Mouse (Mus musculus): ENCODE results near the gene Acp2.

Gene Acp2

GRCm38 (mm10) chr2:91202222-91202971, at the start of gene Acp2, which contains the start of gene Nr1h3:
Gene Acp2, plus strand, starts transcription at chr2:91202885.
Gene Nr1h3, minus strand, starts transcription at chr2:91202834.
- peak; percentile 93 for DNase-seq (ENCODE audit: extremely low spot score, low read depth, low spot score)

DNA sequence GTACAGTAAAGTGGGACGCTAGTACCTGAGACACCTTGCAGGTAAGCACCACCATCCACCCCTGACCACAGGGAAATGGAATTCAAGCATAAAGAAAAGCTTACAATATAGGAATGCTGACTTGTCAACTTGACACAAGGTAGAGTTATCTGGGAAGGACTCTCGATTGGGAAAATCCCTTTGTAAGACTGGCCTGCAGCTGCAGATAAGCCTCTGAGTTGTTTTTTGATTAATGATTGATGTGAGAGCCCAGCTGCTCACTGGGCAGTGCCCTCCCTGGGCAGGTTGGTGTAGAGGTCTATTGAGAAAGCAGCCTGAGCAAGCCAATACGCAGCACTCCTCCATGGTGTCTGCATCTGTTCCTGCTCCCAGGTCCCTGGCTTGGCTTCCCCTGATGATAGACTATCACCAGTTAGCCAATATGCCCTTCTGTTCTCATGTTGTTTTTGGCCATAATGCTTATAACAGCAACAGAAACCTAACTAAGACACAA, 49.8 kb upstream of the Acp2 start:
- no peak for DNase-seq (ENCODE audit: extremely low spot score, low read depth, low spot score)

DNA sequence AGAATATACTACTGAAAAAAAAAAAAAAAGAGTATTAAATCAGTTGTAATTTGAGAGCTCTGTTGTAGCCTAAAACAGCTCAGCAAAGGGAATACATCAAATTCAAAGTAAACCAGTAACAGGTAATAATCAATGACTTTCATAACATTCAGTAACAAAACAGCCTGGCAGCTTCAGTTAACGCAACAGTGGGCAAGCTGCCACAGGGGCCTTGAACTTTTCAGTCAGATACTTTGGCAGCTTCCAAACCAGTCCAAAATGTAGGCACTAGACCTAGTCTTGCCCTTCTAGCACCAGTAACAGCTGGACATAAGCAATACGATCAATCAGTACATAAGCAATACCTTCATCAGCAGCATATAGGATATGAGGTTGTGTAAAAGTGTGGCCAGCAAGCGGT, 48.6 kb upstream of the Acp2 start:
- DNase-seq (ENCODE audit: extremely low spot score, low read depth, low spot score), result no peak

DNA sequence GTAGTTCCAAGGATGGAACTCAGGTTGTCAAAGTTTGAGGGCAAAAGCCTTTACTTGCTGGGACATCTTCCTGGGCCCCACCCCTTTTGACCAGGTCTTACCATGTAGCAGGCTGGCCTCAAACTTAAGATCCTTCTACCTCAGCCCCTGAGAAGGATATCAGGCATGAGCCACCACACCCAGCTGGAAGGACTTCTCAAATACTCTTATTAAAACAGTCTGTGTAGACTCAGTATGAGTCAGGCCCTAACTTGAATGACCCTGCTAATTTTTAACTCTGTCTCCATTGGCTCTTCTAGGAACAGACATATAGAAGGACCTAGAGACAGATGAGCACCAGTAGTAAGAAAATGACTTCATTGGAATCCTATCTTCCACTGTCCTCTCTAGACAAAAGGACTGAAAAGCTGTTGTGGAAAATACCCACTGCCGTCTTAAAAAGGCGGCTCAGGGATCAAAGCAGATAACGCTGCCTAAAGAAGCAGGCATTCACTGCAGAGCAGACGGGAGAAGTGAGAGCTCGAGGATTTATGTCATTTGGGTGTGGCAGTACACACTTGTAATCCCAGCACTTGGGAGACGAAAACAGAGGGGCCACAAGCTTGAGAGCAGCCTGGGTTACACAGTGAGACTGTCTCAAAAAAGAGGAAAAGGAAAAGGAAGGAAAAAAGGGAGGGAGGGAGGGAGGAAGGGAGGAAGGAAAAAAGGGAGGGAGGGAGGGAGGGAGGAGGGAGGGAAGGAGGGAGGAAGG, 45.5 kb upstream of the Acp2 start:
- DNase-seq (ENCODE audit: extremely low spot score, low read depth, low spot score), result no peak

DNA sequence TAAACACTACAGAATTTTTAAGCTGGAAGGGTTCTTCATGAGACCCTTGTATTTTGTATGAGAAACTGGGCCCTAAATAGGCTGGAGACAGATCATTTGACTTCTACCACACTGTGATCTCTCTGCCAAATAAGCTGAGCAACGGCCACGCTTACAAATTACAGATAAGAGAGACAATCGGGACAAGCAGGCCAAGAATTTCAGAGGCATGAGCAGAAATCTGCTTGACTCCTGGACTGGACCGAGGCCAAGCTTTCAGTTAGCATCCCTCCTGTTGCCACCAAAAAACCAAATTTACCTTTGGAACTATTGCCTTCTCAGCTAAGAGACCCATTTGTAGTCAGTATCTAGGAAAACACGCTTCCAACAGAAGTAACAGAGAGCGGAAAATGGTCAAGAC, 42.1 kb upstream of the Acp2 start:
- DNase-seq (ENCODE audit: extremely low spot score, low read depth, low spot score), result no peak

- DNase-seq (ENCODE audit: extremely low spot score, low read depth, low spot score), result no peak
Observed at GRCm38 (mm10) chr2:91162952-91163351, 39.7 kb upstream of the Acp2 start.

GRCm38 (mm10) chr2:91163532-91163931, 39.2 kb upstream of the Acp2 start:
- DNase-seq (ENCODE audit: extremely low spot score, low read depth, low spot score), result no peak

GRCm38 (mm10) chr2:91164991-91165390, 37.7 kb upstream of the Acp2 start:
- no peak for DNase-seq (ENCODE audit: extremely low spot score, low read depth, low spot score)

DNA sequence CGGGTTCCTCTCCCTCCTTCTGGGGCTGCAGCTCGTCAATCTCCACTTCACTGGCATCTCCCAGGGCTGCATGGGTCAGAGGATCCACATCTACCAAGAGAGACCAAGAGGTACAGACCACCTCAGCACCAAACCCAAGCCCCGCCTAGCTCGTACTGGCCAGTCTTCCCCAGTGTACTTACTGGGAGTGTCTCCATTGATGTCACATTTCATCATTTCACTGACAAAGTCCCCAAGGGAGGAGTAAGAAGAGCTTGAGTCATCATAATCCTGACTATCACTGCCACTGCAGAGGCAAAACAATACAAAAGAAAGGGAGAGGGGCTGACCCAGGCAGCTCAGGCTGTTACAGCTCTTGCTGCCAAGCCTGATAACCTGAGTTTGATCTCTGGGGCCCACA, 35.1 kb upstream of the Acp2 start:
- no peak for DNase-seq (ENCODE audit: extremely low spot score, low read depth, low spot score)

DNA sequence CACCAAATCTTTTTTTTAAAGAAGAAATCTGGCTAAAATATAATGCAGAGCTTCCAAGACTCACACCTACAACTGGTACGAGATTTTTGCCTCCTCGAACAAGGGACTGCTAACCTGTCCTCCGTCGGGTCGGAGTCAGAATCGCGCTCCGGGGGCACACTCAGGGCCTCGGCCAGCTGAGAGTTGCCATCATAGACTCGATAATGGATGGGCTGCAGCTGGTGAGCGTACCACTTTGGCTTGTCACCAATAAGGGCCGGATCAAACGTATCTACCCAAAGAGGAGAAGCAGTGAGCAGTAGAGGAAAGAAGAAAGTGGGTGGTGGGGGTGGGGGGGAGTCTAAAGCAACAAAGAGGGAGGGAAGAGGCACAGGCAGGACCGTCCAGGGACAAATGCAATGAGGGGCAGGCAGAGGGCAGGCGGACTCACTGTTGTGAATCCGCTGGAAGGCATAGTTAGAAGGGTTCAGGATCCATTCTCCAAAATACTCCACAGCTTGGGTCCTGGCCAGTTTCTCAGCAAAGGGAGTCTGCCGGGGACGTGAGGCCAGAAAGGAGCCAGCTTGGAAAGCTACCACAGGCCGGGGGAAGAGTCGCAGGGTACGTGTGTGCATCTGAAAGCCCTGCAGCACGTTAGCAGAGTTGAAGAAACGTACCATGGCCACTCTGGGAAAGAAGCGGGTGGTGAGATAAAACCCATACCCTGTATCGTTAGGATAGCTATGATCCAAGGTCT, 32.9 kb upstream of the Acp2 start:
- no peak for DNase-seq (ENCODE audit: extremely low spot score, low read depth, low spot score)

- no peak for DNase-seq (ENCODE audit: extremely low spot score, low read depth, low spot score)
Observed at GRCm38 (mm10) chr2:91175490-91175889, 27.2 kb upstream of the Acp2 start.

DNA sequence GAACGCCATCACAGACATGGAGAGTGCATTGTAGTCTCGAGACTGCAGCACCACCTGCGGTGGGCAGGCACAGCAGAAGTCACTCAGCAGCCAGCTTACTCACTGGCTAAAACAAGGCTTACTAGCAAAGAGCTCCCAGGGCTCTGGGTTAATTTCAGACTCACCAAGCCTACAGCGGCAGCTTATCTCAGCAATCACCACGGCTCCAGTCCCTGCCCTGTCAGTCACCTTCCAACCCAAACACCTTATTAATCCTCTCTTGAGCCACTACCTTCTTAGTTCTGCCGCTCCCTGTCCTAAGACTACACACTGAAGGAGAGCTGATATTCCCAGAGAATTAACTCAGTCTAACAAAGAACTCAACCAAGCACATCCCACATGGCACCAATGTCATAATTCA, 26.5 kb upstream of the Acp2 start:
- no peak for DNase-seq (ENCODE audit: extremely low spot score, low read depth, low spot score)

DNA sequence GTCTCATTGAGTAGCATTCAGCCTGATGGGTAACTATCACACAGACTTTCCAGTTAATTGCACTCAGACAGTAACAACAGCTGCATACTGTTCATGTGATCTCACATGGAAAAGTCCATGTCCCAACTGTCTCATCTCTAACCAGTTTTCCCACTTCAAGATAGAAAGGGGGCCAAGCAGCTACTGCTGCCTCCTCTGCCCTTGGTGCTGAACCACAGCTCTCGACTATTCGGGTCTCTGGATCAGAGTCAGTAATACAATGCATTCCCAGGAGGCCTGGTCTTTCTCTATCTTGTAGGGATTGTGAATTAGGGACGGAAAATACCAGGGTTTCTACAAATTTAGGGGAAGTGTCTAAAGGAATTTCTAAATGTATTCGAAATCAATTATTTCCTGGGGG, 22.9 kb upstream of the Acp2 start:
- DNase-seq (ENCODE audit: extremely low spot score, low read depth, low spot score), result no peak

- DNase-seq (ENCODE audit: extremely low spot score, low read depth, low spot score), result no peak
Observed at GRCm38 (mm10) chr2:91180706-91181105, 22.0 kb upstream of the Acp2 start.

DNA sequence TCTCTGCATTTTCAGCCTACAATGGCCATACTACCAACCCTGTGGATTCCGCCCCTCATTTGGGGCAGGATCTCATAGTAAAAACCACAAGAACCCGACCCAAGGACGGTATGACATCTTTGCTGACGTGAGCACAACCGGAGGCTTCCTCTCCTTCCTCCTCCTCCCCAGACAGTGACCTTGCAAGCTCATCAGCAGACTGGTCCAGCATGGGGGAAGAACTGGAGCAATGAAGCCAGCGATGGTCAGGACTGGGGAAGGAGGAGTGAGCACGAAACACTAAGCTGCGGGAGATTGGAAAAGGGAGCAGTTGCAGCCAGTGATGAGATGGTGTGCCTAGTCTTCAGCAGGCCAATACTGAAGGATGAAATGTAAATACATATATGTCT, 20.7 kb upstream of the Acp2 start:
- DNase-seq (ENCODE audit: extremely low spot score, low read depth, low spot score), result no peak

DNA sequence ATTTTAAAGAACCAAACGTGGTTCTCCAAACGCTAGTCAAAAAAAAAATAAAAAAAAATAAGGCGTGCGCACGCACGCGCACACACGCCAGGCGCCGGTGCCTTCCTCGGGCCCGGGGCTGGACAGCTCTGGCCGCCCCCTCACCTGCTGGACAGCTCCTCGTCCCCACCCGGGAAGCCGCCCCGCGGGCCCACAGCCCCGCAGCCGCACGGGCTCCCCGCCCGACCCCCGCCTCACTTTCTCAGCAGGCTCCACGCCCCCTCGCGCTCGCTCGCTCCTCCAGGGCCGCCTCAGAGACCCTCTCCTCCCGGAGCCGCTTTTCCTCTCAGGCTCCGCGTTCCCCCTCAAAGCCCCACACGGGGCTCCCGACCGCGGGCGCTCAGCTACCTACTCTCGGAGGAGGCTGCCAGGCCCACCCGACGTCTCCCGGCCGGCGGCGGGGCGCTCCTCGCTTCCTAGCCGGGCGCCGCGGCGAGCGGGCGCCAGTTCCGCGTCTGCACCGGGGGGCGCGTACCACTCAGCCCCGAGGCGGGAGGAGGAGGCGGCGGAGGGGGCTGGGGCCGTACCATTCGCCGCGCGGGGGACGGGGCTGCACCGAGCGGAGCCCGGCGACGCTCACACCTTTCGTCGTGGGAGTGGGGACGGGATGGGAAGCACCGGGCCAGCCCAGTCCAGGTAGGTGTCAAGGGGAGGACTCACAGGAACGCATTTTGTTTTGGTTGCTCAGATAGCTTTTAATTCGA, 20.1 kb upstream of the Acp2 start:
- no peak for DNase-seq (ENCODE audit: extremely low spot score, low read depth, low spot score)

- DNase-seq (ENCODE audit: extremely low spot score, low read depth, low spot score), result peak; percentile 92
Observed at GRCm38 (mm10) chr2:91183148-91183513, 19.6 kb upstream of the Acp2 start.

GRCm38 (mm10) chr2:91183711-91184405, 18.8 kb upstream of the Acp2 start, which contains the start of gene Madd:
Gene Madd, minus strand, starts transcription at chr2:91183837.
- DNase-seq (ENCODE audit: extremely low spot score, low read depth, low spot score), result no peak

DNA sequence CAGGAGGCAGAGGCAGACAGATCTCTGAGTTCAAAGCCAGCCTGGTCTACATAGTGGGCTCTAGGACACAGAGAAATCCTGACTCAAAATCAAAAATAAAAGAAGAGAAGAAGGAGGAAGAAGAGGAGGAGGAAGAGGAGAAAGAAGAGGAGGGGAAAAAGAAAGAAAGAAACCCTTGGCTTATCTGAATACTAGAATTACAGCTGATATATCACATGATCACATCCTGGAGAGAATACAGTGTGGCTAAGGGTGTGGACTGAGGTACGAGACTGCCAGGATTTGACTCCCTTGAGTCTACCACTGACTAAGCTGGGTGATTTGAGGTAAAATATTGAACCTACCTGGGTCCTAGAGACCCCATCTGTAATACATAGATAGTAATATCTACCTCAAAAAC, 16.5 kb upstream of the Acp2 start:
- no peak for DNase-seq (ENCODE audit: extremely low spot score, low read depth, low spot score)

GRCm38 (mm10) chr2:91187431-91187830, 15.3 kb upstream of the Acp2 start:
- DNase-seq (ENCODE audit: extremely low spot score, low read depth, low spot score), result no peak

All from hindlimb bud, embryonic 11.5 days (tissue).